Mouse (Mus musculus): ENCODE results near the gene Dcxr. TPM values are rescaled to one million over a fixed set of nuclear protein-coding genes. Genes with fewer than 3 reads are reported as not detected.
"Not testable (repeated sequence)": the region's sequence is repeated elsewhere in the genome, so short reads cannot be mapped to it uniquely, and the experiment has no call there.

The Dcxr gene
- polyA plus RNA-seq, 1 experiment from 2014 or later = 15.9 TPM

- H3K9me3 ChIP-seq (replicated peaks) = no peaks in the 10 kb centered on the region
- H3K27ac ChIP-seq = no peak overlapping the region
- no peak for DNase-seq (ENCODE audit: low spot score)
- H3K4me3 ChIP-seq = no peak overlapping the region
- H3K36me3 ChIP-seq = no peaks in the 10 kb centered on the region
- no peaks in the 10 kb centered on the region for H3K27me3 ChIP-seq (ENCODE audit: low read depth, poor library complexity, severe bottlenecking)
- peaks cover 17% of the 10 kb centered on the region for H3K4me1 ChIP-seq
- 54% methylated on average over 4 of the region's 4 CpGs for WGBS
Measured at GRCm38 (mm10) chr11:120747974-120748373, 20.9 kb upstream of the Dcxr start.

GRCm38 (mm10) chr11:120744121-120744701, 17.1 kb upstream of the Dcxr start:
- Histone ChIP-seq H3K27ac (no peak overlapping the region), H3K9me3 (replicated peaks) (no peaks in the 10 kb centered on the region), H3K36me3 (no peaks in the 10 kb centered on the region), H3K4me3 (no peak overlapping the region), H3K27me3 (ENCODE audit: low read depth, poor library complexity, severe bottlenecking) (no peaks in the 10 kb centered on the region), H3K4me1 (peaks cover 17% of the 10 kb centered on the region)
- 77% methylated on average over 7 of the region's 7 CpGs for WGBS
- no peak for DNase-seq (ENCODE audit: low spot score)

- Histone ChIP-seq H3K27ac (no peak overlapping the region), H3K4me3 (no peak overlapping the region), H3K27me3 (ENCODE audit: low read depth, poor library complexity, severe bottlenecking) (no peaks in the 10 kb centered on the region), H3K9me3 (replicated peaks) (no peaks in the 10 kb centered on the region), H3K4me1 (no peaks in the 10 kb centered on the region), H3K36me3 (no peaks in the 10 kb centered on the region)
- 93% methylated on average over 5 of the region's 5 CpGs for WGBS
- DNase-seq (ENCODE audit: low spot score) = no peak
Measured at GRCm38 (mm10) chr11:120740981-120741380, 13.9 kb upstream of the Dcxr start.

GRCm38 (mm10) chr11:120736424-120736823, 9.3 kb upstream of the Dcxr start:
- 79% methylated on average over 6 of the region's 6 CpGs for WGBS

GRCm38 (mm10) chr11:120733521-120733920, 6.4 kb upstream of the Dcxr start:
- Histone ChIP-seq H3K9me3 (replicated peaks) (no peaks in the 10 kb centered on the region), H3K4me3 (no peak overlapping the region), H3K36me3 (no peaks in the 10 kb centered on the region), H3K27me3 (ENCODE audit: low read depth, poor library complexity, severe bottlenecking) (peaks cover 13% of the 10 kb centered on the region), H3K27ac (no peak overlapping the region), H3K4me1 (peaks cover 12% of the 10 kb centered on the region)
- DNase-seq (ENCODE audit: low spot score) = no peak
- 76% methylated on average over 6 of the region's 6 CpGs for WGBS

More at GRCm38 (mm10) chr11:120736424-120736823, 9.3 kb upstream of the Dcxr start:
- Histone ChIP-seq H3K4me1 (0 out of 2 replicates have a peak, but pooled peaks cover 2% of the 10 kb centered on the region), H3K36me3 (no peaks in the 10 kb centered on the region), H3K4me3 (no peak overlapping the region), H3K27ac (no peak overlapping the region), H3K9me3 (replicated peaks) (no peaks in the 10 kb centered on the region), H3K27me3 (ENCODE audit: low read depth, poor library complexity, severe bottlenecking) (no peaks in the 10 kb centered on the region)
- DNase-seq (ENCODE audit: low spot score) = no peak

GRCm38 (mm10) chr11:120731858-120732680, 5.0 kb upstream of the Dcxr start, which contains the start of gene Cbr2:
Cbr2 (minus strand) TSS chr11:120732114.
- WGBS = 74% methylated on average over 12 of the region's 12 CpGs
- no peaks in the 10 kb centered on the region for H3K36me3 ChIP-seq
- peaks cover 16% of the 10 kb centered on the region for H3K27me3 ChIP-seq (ENCODE audit: low read depth, poor library complexity, severe bottlenecking)
- peaks cover 14% of the 10 kb centered on the region for H3K4me1 ChIP-seq
- DNase-seq (ENCODE audit: low spot score) = no peak
- no peak within 1 kb of the TSS for H3K4me3 ChIP-seq
- H3K27ac ChIP-seq = no peak within 1 kb of the TSS
- H3K9me3 ChIP-seq (replicated peaks) = no peaks in the 10 kb centered on the region

- H3K27me3 ChIP-seq (ENCODE audit: low read depth, poor library complexity, severe bottlenecking) = peaks cover 18% of the 10 kb centered on the region
- H3K4me3 ChIP-seq = no peak overlapping the region
- no peaks in the 10 kb centered on the region for H3K9me3 ChIP-seq (replicated peaks)
- DNase-seq (ENCODE audit: low spot score) = no peak
- no peak overlapping the region for H3K27ac ChIP-seq
- no peaks in the 10 kb centered on the region for H3K36me3 ChIP-seq
- 87% methylated on average over 1 of the region's 1 CpGs for WGBS
- H3K4me1 ChIP-seq = peaks cover 21% of the 10 kb centered on the region
Measured at GRCm38 (mm10) chr11:120731395-120731794, 4.3 kb upstream of the Dcxr start.

GRCm38 (mm10) chr11:120730331-120730870, 3.3 kb upstream of the Dcxr start:
- Histone ChIP-seq H3K4me3 (no peak overlapping the region), H3K27me3 (ENCODE audit: low read depth, poor library complexity, severe bottlenecking) (peaks cover 28% of the 10 kb centered on the region), H3K36me3 (no peaks in the 10 kb centered on the region; the same call in 1 of the 2 replicates), H3K9me3 (replicated peaks) (no peaks in the 10 kb centered on the region), H3K4me1 (peaks cover 24% of the 10 kb centered on the region), H3K27ac (no peak overlapping the region)
- DNase-seq (ENCODE audit: low spot score) = no peak
- 86% methylated on average over 10 of the region's 10 CpGs for whole genome bisulfite sequencing

- peak; percentile 70 for DNase-seq (ENCODE audit: low spot score)
- WGBS = 6% methylated on average over 19 of the region's 21 CpGs
- H3K9me3 ChIP-seq (replicated peaks) = not testable (repeated sequence)
Measured at GRCm38 (mm10) chr11:120729432-120730050, 2.5 kb upstream of the Dcxr start.

GRCm38 (mm10) chr11:120728530-120729240, 1.6 kb upstream of the Dcxr start:
- Histone ChIP-seq H3K4me3 (peak overlapping the region; percentile 35), H3K9me3 (replicated peaks) (no peaks in the 10 kb centered on the region), H3K27me3 (ENCODE audit: low read depth, poor library complexity, severe bottlenecking) (peaks cover 36% of the 10 kb centered on the region), H3K4me1 (peaks cover 24% of the 10 kb centered on the region), H3K27ac (peak overlapping the region; percentile 71), H3K36me3 (no peaks in the 10 kb centered on the region; the same call in none of the 2 replicates)
- DNase-seq (ENCODE audit: low spot score) = no peak
- WGBS = 69% methylated on average over 11 of the region's 11 CpGs

More at GRCm38 (mm10) chr11:120729432-120730050, 2.5 kb upstream of the Dcxr start:
- Histone ChIP-seq H3K4me1 (peaks cover 24% of the 10 kb centered on the region), H3K4me3 (peak overlapping the region; percentile 35), H3K27me3 (ENCODE audit: low read depth, poor library complexity, severe bottlenecking) (peaks cover 35% of the 10 kb centered on the region), H3K27ac (peak overlapping the region; percentile 71)
- not testable (repeated sequence) for H3K36me3 ChIP-seq

- no peak overlapping the region for H3K27ac ChIP-seq
- H3K4me3 ChIP-seq = peak overlapping the region; percentile 66; the same call in 1 of the 2 replicates
- peaks cover 26% of the 10 kb centered on the region for H3K4me1 ChIP-seq
- WGBS = 65% methylated on average over 12 of the region's 12 CpGs
- H3K36me3 ChIP-seq = peaks cover 3% of the 10 kb centered on the region
- no peak for DNase-seq (ENCODE audit: low spot score)
- no peaks in the 10 kb centered on the region for H3K9me3 ChIP-seq (replicated peaks)
- peaks cover 48% of the 10 kb centered on the region for H3K27me3 ChIP-seq (ENCODE audit: low read depth, poor library complexity, severe bottlenecking)
Measured at GRCm38 (mm10) chr11:120727564-120727963, 483 bp upstream of the Dcxr start.

Data from limb, embryonic 10.5 days (tissue).